Mouse (Mus musculus) megakaryocyte, embryonic 14.5 days (primary cell): ENCODE measurements at regions not wholly inside any gene's neighbourhood (a gene's known extent, or its start where the extent isn't known, plus 50 kb on each side); places are given as distances from the start of the nearest gene placed in this dataset.

Source experiments
- FLI1 ChIP-seq: IDR thresholded peaks from 2 replicates; pipeline ENCODE4 v1.6.1; 2012; ENCODE audit warnings: low read length, inconsistent platforms, mixed read lengths
- GATA1 ChIP-seq: IDR thresholded peaks from 3 replicates; pipeline ENCODE4 v1.6.1; 2012; ENCODE audit warnings: mixed read lengths, low read length, inconsistent platforms, borderline replicate concordance

- TF ChIP-seq GATA1 (no peak), FLI1 (no peak)
These were observed 209.5 kb upstream of the Rag2 start for GRCm38 (mm10) chr2:101415002-101415401.
